Comparison of ENCODE assay signal across 10 mouse cellular contexts in the genomic region with DNA sequence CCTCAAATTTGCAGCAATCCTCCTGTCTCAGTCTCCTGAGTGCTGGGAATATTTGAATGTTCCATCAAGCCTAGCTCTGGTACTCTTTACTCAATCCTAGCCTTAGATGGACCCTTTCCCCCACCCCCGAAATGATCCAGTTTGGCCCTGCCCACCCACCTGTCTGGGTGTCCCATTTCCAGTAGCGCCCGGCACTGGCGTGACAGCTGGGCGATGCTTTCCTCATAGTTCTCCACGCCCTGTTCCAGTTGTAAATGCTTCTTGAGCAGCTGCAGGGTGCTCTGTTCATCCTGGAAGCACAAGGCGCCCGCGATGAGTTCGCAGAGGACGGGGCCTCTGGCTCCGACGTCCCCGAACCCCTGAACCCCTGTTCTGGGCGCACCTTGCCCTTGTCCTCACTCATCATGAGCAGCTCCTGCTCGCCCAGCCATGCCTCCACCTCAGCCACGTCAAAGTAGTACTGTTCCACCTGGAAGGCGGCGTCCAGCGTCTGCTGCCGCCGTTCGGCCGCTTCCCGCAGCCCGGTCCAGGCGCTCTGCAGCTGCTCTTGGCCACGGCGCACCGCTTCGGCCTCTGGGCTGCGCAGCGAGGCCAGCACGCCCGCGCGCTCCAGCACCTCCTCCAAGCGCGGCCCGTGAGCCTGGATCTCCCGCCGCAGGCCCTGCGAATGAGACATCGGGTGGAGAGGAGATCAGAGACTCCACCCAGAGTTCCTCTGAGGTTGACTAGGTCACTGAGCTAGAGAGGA. TPM values are rescaled to one million over a fixed set of nuclear protein-coding genes. Genes with fewer than 3 reads are reported as not detected.
DNase-seq lines count a peak whose midpoint lies in the region; ATAC-seq and TF ChIP-seq lines count a peak whose summit lies in the region.
"Had no signal": no experiment of that assay in that cellular context is flagged by ENCODE, and none has a peak within 500 bp of the region (broad histone marks: within the 10 kb centered on the region; RNA-seq: fewer than 3 reads in every experiment).

No protein-coding gene starts in this region.

- peak overlapping the region; percentile 11; the same call in 1 of the 2 replicates for H3K9ac ChIP-seq in lung, embryonic 16.5 days (ENCODE audit: low read length)
- H3K9ac ChIP-seq in intestine, embryonic 15.5 days, result no peak overlapping the region
- no peak overlapping the region for H3K9ac ChIP-seq in stomach, embryonic 14.5 days (replicated peaks; ENCODE audit: low read depth, low read length)

- peaks cover 5% of the 10 kb centered on the region for H3K9me3 ChIP-seq in lung, embryonic 16.5 days (ENCODE audit: control insufficient read depth, low read length)
- H3K9me3 ChIP-seq in intestine, embryonic 15.5 days, result no peaks in the 10 kb centered on the region
- H3K9me3 ChIP-seq in stomach, embryonic 14.5 days (ENCODE audit: control insufficient read depth, low read depth, low read length), result no peaks in the 10 kb centered on the region

- H3K36me3 ChIP-seq in lung, embryonic 16.5 days (ENCODE audit: control insufficient read depth, insufficient read depth, low read length), result no peaks in the 10 kb centered on the region
- no peaks in the 10 kb centered on the region for H3K36me3 ChIP-seq in intestine, embryonic 15.5 days
- H3K36me3 ChIP-seq in stomach, embryonic 14.5 days (ENCODE audit: control insufficient read depth, insufficient read depth, low read length), result no peaks in the 10 kb centered on the region
- H3K36me3 ChIP-seq: G1E had no signal

- DNase-seq in gastrocnemius, adult 2 months, result peak; percentile 29
- no peak for DNase-seq in gastrocnemius, adult 18-20 months (ENCODE audit: low spot score)
- DNase-seq in lung, postnatal 10 days, result no peak
- no peak for DNase-seq in thymus, postnatal 10 days (ENCODE audit: low spot score in 2 of 2)
- DNase-seq: right cerebral cortex, postnatal 4 days had no signal

- peak overlapping the region; percentile 14; the same call in 1 of the 2 replicates for H3K4me2 ChIP-seq in lung, embryonic 16.5 days (ENCODE audit: low read depth, low read length)
- peak overlapping the region; percentile 58 for H3K4me2 ChIP-seq in intestine, embryonic 15.5 days (replicated peaks)
- H3K4me2 ChIP-seq in stomach, embryonic 14.5 days (replicated peaks; ENCODE audit: low read depth, low read length), result peak overlapping the region; percentile 33

- WGBS in lung, embryonic 16.5 days, result 4% methylated on average over 44 of the region's 44 CpGs
- WGBS in intestine, embryonic 15.5 days, result 3% methylated on average over 44 of the region's 44 CpGs
- WGBS in stomach, embryonic 14.5 days, result 4% methylated on average over 44 of the region's 44 CpGs

- H3K4me3 ChIP-seq in gastrocnemius, adult 2 months, result peak overlapping the region; percentile 45
- no peak overlapping the region for H3K4me3 ChIP-seq in lung, embryonic 16.5 days (ENCODE audit: low read length)
- H3K4me3 ChIP-seq in intestine, embryonic 15.5 days (replicated peaks), result peak overlapping the region; percentile 23
- peak overlapping the region; percentile 15 for H3K4me3 ChIP-seq in stomach, embryonic 14.5 days (ENCODE audit: low read depth, low read length)

- no peak for TF ChIP-seq CTCF in gastrocnemius, adult 2 months (IDR thresholded peaks at IDR 0.05)

- no peak for ATAC-seq in lung, embryonic 16.5 days (ENCODE audit: low read depth)
- peak; percentile 34; the same call in 1 of the 2 replicates for ATAC-seq in intestine, embryonic 15.5 days
- ATAC-seq in stomach, embryonic 14.5 days (ENCODE audit: insufficient number of reproducible peaks, insufficient read depth, low FRiP score, low read depth), result 0 out of 2 replicates have a peak, but pooled peaks have one; percentile 21
- ATAC-seq in cerebellum, adult (ENCODE audit: insufficient number of reproducible peaks, low FRiP score, low TSS enrichment), result no peak

- intact Hi-C loops in gastrocnemius, adult 2 months (cut with DNase I), result no loop called here

- no peak overlapping the region for H3K27ac ChIP-seq in gastrocnemius, adult 2 months
- H3K27ac ChIP-seq in lung, embryonic 16.5 days (ENCODE audit: low read length), result no peak overlapping the region
- H3K27ac ChIP-seq in intestine, embryonic 15.5 days, result no peak overlapping the region
- H3K27ac ChIP-seq in stomach, embryonic 14.5 days (ENCODE audit: low read length), result no peak overlapping the region

- peaks cover 4% of the 10 kb centered on the region for H3K4me1 ChIP-seq in lung, embryonic 16.5 days (replicated peaks; ENCODE audit: control insufficient read depth, insufficient read depth, low read length)
- peaks cover 19% of the 10 kb centered on the region for H3K4me1 ChIP-seq in intestine, embryonic 15.5 days (replicated peaks)
- peaks cover 5% of the 10 kb centered on the region; the same call in 1 of the 2 replicates for H3K4me1 ChIP-seq in stomach, embryonic 14.5 days (ENCODE audit: control insufficient read depth, insufficient read depth, low read length)

- H3K27me3 ChIP-seq in lung, embryonic 16.5 days (ENCODE audit: control insufficient read depth, insufficient read depth, low read depth, low read length), result peaks cover 87% of the 10 kb centered on the region
- peaks cover 85% of the 10 kb centered on the region for H3K27me3 ChIP-seq in intestine, embryonic 15.5 days (replicated peaks)
- peaks cover 57% of the 10 kb centered on the region for H3K27me3 ChIP-seq in stomach, embryonic 14.5 days (ENCODE audit: control insufficient read depth, insufficient read depth, low read length)

RNA-seq across cellular contexts. Expression of a gene that starts 14.7 kb away (rescaled TPM):
- total RNA-seq in gastrocnemius, adult 2 months (2021), result not detected
- under 1 TPM in 1 of 2 experiments, not detected in 1; 0.57 TPM for total RNA-seq in gastrocnemius, adult 18-20 months (2021)
- 0.52 and 1.1 TPM in 2 replicates for polyA plus RNA-seq in lung, embryonic 16.5 days (2015; fragmentation: Nextera tagmentation; extraction: Ambion mirVana)
- 1.8 TPM in 1 of 2 replicates, not detected in the other for polyA plus RNA-seq in intestine, embryonic 15.5 days (2015; fragmentation: Nextera tagmentation; extraction: Ambion mirVana)
- 0.53 and 1.9 TPM in 2 replicates for polyA plus RNA-seq in stomach, embryonic 14.5 days (2014; fragmentation: Nextera tagmentation; extraction: Ambion mirVana)
- total RNA-seq: G1E had no signal

RNA-seq across cellular contexts. Expression of a gene that starts 16.1 kb away (rescaled TPM):
- 1 to 10 TPM; 2.3 to 2.8 TPM for total RNA-seq in gastrocnemius, adult 2 months (2021)
- 1 to 10 TPM; 2.2 to 3.0 TPM for total RNA-seq in gastrocnemius, adult 18-20 months (2021)
- polyA plus RNA-seq in lung, embryonic 16.5 days (2015; fragmentation: Nextera tagmentation; extraction: Ambion mirVana), result 43.6 and 46.2 TPM in 2 replicates
- polyA plus RNA-seq in intestine, embryonic 15.5 days (2015; fragmentation: Nextera tagmentation; extraction: Ambion mirVana), result 35.0 and 35.5 TPM in 2 replicates
- 41.5 and 41.6 TPM in 2 replicates for polyA plus RNA-seq in stomach, embryonic 14.5 days (2014; fragmentation: Nextera tagmentation; extraction: Ambion mirVana)

RNA-seq across cellular contexts. Expression of a gene that starts 34.4 kb away (rescaled TPM):
- total RNA-seq in gastrocnemius, adult 2 months (2021), result 10 to 100 TPM; 48.0 to 81.2 TPM
- total RNA-seq in gastrocnemius, adult 18-20 months (2021), result 10 to 100 TPM; 55.8 to 66.9 TPM
- polyA plus RNA-seq in lung, embryonic 16.5 days (2015; fragmentation: Nextera tagmentation; extraction: Ambion mirVana), result 107 and 127 TPM in 2 replicates
- 75.9 and 92.8 TPM in 2 replicates for polyA plus RNA-seq in intestine, embryonic 15.5 days (2015; fragmentation: Nextera tagmentation; extraction: Ambion mirVana)
- 178 and 189 TPM in 2 replicates for polyA plus RNA-seq in stomach, embryonic 14.5 days (2014; fragmentation: Nextera tagmentation; extraction: Ambion mirVana)

Comparison
In these comparisons a context has a peak if more than half of its experiments do, and no peak if none do; other contexts are left out.
1. ATAC-seq: peak in intestine, embryonic 15.5 days (single experiment) and stomach, embryonic 14.5 days (single experiment); none in lung, embryonic 16.5 days (single experiment) and cerebellum, adult (single experiment).
2. Peak in every context shown above with its lines, with median percentiles within 50 percentile points of each other: H3K4me2 ChIP-seq.